Mouse (Mus musculus): ENCODE results near the gene Itpkc. TPM values are rescaled to one million over a fixed set of nuclear protein-coding genes. Genes with fewer than 3 reads are reported as not detected.

Itpkc gene
- polyA plus RNA-seq (2015; fragmentation: Nextera tagmentation; extraction: Ambion mirVana), result 8.6 and 9.0 TPM in 2 replicates

DNA sequence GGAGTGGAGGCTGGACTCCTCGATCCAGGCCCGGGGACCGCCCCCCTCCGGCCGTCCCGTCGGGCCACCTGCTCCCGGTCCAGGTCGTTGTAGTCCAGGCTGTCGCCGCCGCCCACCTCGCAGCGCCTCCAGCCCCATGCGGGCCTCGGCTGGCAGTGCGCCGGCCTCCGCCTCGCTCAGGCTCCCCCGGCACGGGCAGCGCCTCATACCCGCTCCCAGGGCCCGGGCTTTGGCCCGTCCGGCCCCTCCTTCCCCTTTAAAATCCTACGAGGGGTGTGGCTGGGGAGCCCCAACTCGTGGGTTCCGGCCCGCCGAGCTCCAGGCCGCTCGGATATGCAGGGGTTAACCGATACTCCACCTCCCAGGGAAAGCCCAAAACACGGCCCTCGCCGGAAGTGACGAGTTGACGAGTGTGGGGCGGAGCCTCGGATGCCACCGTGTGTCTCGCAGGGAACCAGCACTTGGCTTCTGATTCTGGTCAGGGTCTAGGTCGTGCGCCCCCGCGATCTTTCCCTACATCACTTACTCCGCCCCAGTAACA, at the start of gene Itpkc:
Gene Itpkc, minus strand, starts transcription at position 381 of the 541 bp plus-strand sequence.
- Histone ChIP-seq H3K4me3 (ENCODE audit: low read depth, low read length) (peak within 1 kb of the TSS; percentile 90), H3K27me3 (replicated peaks; ENCODE audit: control insufficient read depth, insufficient read depth, low read length) (no peaks in the 10 kb centered on the region), H3K27ac (ENCODE audit: low read depth, low read length) (peak within 1 kb of the TSS; percentile 94), H3K9me3 (ENCODE audit: control insufficient read depth) (no peaks in the 10 kb centered on the region), H3K4me2 (replicated peaks; ENCODE audit: low read depth) (peak within 1 kb of the TSS; percentile 82), H3K9ac (ENCODE audit: low read depth, low read length) (peak within 1 kb of the TSS; percentile 82), H3K4me1 (replicated peaks; ENCODE audit: control insufficient read depth, insufficient read depth, low read length) (0 out of 2 replicates have a peak, but pooled peaks cover 8% of the 10 kb centered on the region), H3K36me3 (ENCODE audit: control insufficient read depth, insufficient read depth) (no peaks in the 10 kb centered on the region)
- under 1% methylated on average over 49 of the region's 49 CpGs for WGBS
- peak; percentile 71 for ATAC-seq
- peak; percentile 15; the same call in 1 of the 2 replicates for TF ChIP-seq CTCF (IDR thresholded peaks at IDR 0.05; ENCODE audit: low read depth)

DNA sequence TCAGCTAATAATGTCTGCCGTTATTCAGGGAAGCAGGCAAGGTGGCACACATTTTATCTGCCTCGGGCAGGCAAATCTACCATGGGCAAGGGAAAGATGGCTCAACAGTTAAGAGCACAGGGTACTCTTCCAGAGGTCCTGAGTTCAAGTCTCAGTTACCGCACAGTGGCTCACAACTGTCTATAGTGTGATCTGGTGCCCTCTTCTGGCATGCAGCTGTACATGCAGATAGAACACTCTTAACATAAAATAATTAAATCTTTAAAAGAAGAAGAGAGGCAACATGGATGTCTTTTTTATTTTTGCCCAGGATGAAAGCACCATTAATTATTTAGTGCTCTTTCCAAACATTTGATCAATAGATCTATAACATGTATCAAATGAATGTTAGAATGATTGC, 48.7 kb upstream of the Itpkc start:
- Histone ChIP-seq H3K4me3 (ENCODE audit: low read depth, low read length) (no peak overlapping the region), H3K27ac (ENCODE audit: low read depth, low read length) (no peak overlapping the region), H3K4me1 (replicated peaks; ENCODE audit: control insufficient read depth, insufficient read depth, low read length) (peaks cover 3% of the 10 kb centered on the region; the same call in 1 of the 2 replicates), H3K9ac (ENCODE audit: low read depth, low read length) (no peak overlapping the region), H3K9me3 (ENCODE audit: control insufficient read depth) (no peaks in the 10 kb centered on the region), H3K4me2 (replicated peaks; ENCODE audit: low read depth) (no peak overlapping the region), H3K27me3 (replicated peaks; ENCODE audit: control insufficient read depth, insufficient read depth, low read length) (no peaks in the 10 kb centered on the region), H3K36me3 (ENCODE audit: control insufficient read depth, insufficient read depth) (peaks cover 20% of the 10 kb centered on the region; the same call in 1 of the 2 replicates)
- ATAC-seq, result no peak
- peak; percentile 72 for TF ChIP-seq CTCF (IDR thresholded peaks at IDR 0.05; ENCODE audit: low read depth)
- WGBS, result 92% methylated on average over 3 of the region's 3 CpGs

DNA sequence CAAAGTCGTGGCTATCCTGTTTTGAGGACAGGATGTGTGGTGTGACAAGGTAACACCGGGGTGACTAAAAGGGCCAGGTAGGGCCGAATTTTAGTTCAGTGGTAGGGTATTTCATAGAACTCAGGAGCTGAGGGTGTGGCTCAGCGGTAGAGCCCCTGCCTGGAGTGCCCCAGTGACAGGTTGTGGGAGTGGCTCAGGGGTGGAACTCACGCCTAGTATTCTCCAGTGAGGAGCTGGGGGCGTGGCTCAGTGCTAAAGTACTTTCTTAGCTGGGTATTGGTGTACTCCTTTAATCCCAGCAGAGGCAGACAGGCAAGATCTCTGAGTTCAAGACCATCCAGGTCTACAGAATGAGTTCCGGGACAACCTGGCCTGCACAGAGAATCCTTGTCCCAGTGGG, 47.6 kb upstream of the Itpkc start:
- H3K27ac ChIP-seq (ENCODE audit: low read depth, low read length), result no peak overlapping the region
- H3K4me2 ChIP-seq (replicated peaks; ENCODE audit: low read depth), result no peak overlapping the region
- H3K9ac ChIP-seq (ENCODE audit: low read depth, low read length), result no peak overlapping the region
- 53% methylated on average over 7 of the region's 7 CpGs for WGBS
- TF ChIP-seq CTCF (IDR thresholded peaks at IDR 0.05; ENCODE audit: low read depth), result no peak
- H3K27me3 ChIP-seq (replicated peaks; ENCODE audit: control insufficient read depth, insufficient read depth, low read length), result no peaks in the 10 kb centered on the region
- H3K36me3 ChIP-seq (ENCODE audit: control insufficient read depth, insufficient read depth), result peaks cover 12% of the 10 kb centered on the region; the same call in 1 of the 2 replicates
- ATAC-seq, result no peak
- no peak overlapping the region for H3K4me3 ChIP-seq (ENCODE audit: low read depth, low read length)
- H3K9me3 ChIP-seq (ENCODE audit: control insufficient read depth), result no peaks in the 10 kb centered on the region
- H3K4me1 ChIP-seq (replicated peaks; ENCODE audit: control insufficient read depth, insufficient read depth, low read length), result no peaks in the 10 kb centered on the region

DNA sequence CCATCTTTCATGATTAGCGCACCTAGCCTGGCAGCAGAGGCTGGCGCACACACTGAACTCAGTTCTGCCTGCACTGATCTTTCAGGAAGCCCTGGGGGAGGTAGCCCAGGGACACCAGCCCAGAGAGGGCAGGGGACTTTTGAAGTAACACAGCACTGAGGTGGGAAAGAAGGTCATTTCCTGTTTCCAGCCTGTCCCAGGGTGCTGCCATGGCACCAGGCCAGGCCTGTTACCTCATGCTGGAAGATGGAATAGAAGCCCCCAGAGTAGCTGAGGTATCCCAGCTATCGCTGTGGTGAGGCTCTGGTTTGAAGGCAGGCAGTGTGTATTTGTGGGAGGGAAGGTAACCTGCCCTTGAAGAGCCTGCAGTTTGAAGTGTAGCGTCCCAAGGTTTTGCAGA, 46.5 kb upstream of the Itpkc start:
- Histone ChIP-seq H3K4me2 (replicated peaks; ENCODE audit: low read depth) (no peak overlapping the region), H3K9ac (ENCODE audit: low read depth, low read length) (no peak overlapping the region), H3K27me3 (replicated peaks; ENCODE audit: control insufficient read depth, insufficient read depth, low read length) (no peaks in the 10 kb centered on the region), H3K9me3 (ENCODE audit: control insufficient read depth) (no peaks in the 10 kb centered on the region), H3K27ac (ENCODE audit: low read depth, low read length) (peak overlapping the region; percentile 23; the same call in 1 of the 2 replicates), H3K4me1 (replicated peaks; ENCODE audit: control insufficient read depth, insufficient read depth, low read length) (no peaks in the 10 kb centered on the region), H3K36me3 (ENCODE audit: control insufficient read depth, insufficient read depth) (peaks cover 11% of the 10 kb centered on the region), H3K4me3 (ENCODE audit: low read depth, low read length) (no peak overlapping the region)
- WGBS, result 86% methylated on average over 4 of the region's 4 CpGs
- no peak for ATAC-seq
- no peak for TF ChIP-seq CTCF (IDR thresholded peaks at IDR 0.05; ENCODE audit: low read depth)

DNA sequence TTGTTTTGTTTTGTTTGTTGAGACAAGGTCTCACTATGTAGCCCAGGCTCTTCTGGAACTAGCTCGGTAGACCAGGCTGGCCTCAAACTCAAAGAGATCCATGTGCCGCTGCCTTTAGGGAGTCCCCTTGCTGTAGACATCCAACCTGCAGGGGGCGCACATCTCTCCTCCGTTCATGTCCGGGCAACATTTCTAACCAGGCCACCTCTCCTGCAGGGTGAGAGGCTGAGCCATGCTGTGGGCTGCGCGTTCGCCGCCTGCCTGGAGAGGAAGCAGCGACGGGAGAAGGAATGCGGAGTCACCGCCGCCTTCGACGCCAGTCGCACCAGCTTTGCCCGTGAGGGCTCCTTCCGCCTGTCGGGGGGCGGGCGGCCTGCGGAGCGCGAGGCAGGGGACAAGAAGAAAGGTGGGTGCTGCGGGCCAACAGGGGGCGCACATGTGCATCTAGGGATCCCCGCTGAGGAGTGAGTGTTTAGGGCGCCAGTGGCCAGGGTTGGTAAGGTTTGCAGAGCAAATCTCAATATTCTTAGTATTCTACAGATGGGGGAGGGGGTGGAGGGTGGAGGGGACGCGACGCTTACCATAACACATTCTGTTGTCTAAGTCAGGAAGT, 45.4 kb upstream of the Itpkc start:
- WGBS, result 63% methylated on average over 32 of the region's 32 CpGs
- H3K9me3 ChIP-seq (ENCODE audit: control insufficient read depth), result no peaks in the 10 kb centered on the region
- no peaks in the 10 kb centered on the region for H3K4me1 ChIP-seq (replicated peaks; ENCODE audit: control insufficient read depth, insufficient read depth, low read length)
- no peaks in the 10 kb centered on the region for H3K27me3 ChIP-seq (replicated peaks; ENCODE audit: control insufficient read depth, insufficient read depth, low read length)
- H3K27ac ChIP-seq (ENCODE audit: low read depth, low read length), result no peak overlapping the region
- no peak overlapping the region for H3K4me3 ChIP-seq (ENCODE audit: low read depth, low read length)
- H3K36me3 ChIP-seq (ENCODE audit: control insufficient read depth, insufficient read depth), result peaks cover 19% of the 10 kb centered on the region
- peak overlapping the region; percentile 40; the same call in 1 of the 2 replicates for H3K4me2 ChIP-seq (replicated peaks; ENCODE audit: low read depth)
- no peak for ATAC-seq
- H3K9ac ChIP-seq (ENCODE audit: low read depth, low read length), result no peak overlapping the region
- TF ChIP-seq CTCF (IDR thresholded peaks at IDR 0.05; ENCODE audit: low read depth), result peak; percentile 68

DNA sequence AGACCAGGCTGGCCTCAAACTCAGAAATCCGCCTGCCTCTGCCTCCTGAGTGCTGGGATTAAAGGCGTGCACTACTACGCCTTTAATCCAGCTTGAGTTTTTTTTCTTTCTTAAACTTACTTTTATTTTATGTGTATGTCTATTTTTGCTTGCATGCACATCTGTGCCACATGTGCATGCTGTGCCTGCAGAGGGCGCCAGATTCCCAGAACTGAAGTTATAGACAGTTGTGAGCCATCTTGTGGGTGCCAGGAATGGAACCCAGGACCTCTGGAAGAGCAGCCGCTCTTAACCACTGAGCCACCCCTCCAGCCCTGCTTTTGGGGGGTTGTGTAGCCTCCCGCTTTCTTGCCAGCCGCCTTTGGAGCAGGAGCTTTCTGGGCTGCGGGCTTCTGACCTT, 43.0 kb upstream of the Itpkc start:
- peaks cover 26% of the 10 kb centered on the region for H3K36me3 ChIP-seq (ENCODE audit: control insufficient read depth, insufficient read depth)
- H3K27ac ChIP-seq (ENCODE audit: low read depth, low read length), result no peak overlapping the region
- TF ChIP-seq CTCF (IDR thresholded peaks at IDR 0.05; ENCODE audit: low read depth), result peak; percentile 24
- ATAC-seq, result no peak
- H3K4me2 ChIP-seq (replicated peaks; ENCODE audit: low read depth), result no peak overlapping the region
- H3K27me3 ChIP-seq (replicated peaks; ENCODE audit: control insufficient read depth, insufficient read depth, low read length), result no peaks in the 10 kb centered on the region
- H3K9me3 ChIP-seq (ENCODE audit: control insufficient read depth), result no peaks in the 10 kb centered on the region
- WGBS, result 92% methylated on average over 8 of the region's 8 CpGs
- H3K4me1 ChIP-seq (replicated peaks; ENCODE audit: control insufficient read depth, insufficient read depth, low read length), result no peaks in the 10 kb centered on the region
- H3K9ac ChIP-seq (ENCODE audit: low read depth, low read length), result no peak overlapping the region
- no peak overlapping the region for H3K4me3 ChIP-seq (ENCODE audit: low read depth, low read length)
